Mouse (Mus musculus) frontal cortex, postnatal 25 days (tissue): ENCODE data around the gene Adamts2.

Experiments used
- DNase-seq, 2 experiments: peaks; one replicate each; pipeline ENCODE4 v3.0.0; 2022; ENCODE audit warnings: low spot score in 2 of 2

Adamts2 gene

DNA sequence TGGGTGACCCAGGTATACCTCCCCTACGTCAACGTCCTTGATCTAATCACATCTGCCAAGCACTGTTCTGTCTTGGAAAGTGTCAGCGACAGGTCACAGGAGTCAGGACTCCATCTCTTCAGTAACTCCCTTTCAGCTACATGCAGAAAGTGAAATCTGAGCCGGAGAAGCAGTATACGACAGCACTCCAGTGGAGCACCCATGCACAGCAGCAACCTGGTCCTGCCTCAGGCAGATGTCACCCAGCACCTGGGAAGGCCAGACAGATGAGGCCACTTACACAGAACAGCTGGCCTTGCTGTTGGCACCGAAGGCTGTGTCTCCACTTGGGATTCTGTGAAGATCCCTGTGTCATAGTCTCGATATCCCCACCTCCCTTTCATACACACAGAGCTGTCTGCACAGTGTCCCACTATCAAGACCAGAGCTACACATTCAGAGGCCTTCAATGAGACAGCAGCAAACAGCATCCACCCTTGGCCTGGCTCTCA is 70.0 kb downstream of the Adamts2 start:
- DNase-seq, result no peak

DNA sequence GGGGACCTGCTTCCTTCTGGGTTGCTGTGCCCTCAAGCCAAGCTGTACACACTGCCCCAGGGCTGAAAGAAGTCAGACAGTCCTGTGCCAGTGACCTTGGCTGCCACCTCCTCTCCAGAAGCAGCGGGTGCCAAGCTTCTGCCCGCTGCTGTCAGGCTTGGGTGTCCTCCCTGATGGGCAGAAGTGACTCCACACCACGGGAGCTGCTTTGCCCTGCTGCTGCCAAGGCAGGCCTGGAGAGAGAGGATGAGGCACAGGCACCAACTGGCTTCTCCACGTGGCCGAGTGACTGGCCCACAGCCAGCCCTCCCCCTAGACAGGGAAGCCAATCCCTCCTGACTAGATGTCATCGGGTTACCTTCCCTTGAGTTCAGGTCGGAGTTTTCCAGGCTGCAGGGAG is 71.0 kb downstream of the Adamts2 start:
- DNase-seq, result no peak

DNA sequence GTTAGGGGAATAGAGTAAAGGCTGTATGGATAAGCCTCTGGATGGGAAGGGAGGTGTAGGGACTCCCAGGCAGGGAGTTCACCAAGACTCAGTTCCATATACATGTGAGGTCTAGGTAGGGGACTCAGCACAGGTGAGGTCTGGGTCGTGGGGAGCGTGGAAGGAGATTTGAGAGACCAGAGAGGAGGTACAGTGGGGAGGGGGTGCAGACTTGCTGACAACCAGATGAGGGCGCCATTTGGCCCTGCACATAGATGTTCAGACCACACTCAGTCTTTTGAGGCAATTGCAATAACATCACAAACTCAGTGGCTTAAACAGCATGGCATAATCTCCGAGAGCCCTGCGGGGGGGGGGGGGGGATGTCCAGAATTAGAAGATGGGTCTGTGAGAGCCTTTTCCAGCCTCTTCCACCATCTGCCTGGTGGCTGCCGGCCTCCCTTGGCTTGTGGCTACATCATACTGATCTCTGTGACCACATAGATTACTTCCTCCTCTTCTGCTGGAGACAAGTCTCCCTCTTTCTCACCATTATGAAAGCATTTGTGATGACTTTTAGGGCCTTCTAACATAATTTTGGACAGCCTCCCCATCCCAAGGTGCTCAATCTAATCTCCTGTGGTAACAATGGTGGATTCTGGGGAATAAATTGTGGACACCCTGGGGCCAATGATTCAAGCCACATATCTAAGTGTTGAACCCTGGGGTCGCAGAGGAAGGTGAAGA is 71.8 kb downstream of the Adamts2 start:
- DNase-seq, result no peak

DNA sequence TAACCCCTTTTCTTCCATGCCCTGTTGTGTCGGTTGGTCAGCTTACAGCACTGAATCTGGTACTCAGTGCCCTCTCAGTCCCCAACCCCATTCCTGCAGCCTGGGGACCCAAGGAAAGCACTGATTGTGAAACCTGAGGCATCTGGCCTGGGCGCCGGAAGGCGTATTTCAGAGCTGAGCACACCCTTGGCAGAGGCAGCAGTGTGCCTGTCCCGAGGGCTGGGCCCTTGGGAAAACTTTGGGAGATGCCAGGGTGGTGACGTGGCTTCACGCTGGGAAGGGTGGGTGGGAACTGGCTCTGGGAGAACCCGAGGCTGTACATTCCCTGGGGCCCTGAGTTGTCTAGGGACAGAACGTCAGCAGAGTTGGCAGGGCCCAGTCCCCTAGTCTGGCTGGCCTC is 72.5 kb downstream of the Adamts2 start:
- no peak for DNase-seq

DNA sequence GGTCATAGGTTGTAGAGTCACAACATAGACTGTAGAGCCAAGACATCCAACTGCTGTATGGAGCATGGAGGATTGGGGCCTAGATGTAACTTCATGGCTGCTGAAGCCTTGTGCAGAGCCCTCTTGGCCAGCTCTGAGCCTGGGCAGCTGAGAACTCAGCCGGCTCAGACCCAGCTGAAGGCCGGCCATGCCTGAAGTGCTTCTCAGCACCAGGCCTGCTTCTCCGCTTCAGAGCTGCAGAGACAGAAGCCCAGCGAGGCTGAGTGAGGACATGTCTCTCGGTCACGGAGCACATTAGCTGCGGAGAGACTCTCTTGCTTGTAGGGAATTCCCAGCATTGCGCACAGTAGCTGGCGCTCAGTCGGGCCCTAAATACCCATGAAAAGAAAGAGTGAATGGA is 76.8 kb downstream of the Adamts2 start:
- DNase-seq, result no peak

DNA sequence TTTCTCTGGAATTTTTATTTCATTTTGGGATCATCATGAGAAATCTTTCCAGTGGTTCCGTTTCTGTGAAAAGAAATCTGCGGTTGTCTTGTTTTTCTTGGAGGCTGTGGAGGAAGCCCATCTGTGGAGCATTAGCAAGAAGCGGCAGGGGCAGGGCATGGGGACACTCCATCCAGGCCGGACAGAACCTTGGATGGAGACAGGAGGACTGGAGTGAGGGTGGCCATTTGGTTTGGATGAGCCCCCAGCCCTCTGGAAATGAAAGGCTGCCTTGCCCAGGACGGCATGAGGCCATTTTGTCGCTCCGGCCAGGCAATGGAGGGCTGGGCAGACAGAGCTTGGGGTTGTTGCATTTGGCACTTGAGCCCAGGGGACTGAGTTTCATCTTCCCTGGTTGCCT is 80.1 kb downstream of the Adamts2 start:
- DNase-seq, result no peak

DNA sequence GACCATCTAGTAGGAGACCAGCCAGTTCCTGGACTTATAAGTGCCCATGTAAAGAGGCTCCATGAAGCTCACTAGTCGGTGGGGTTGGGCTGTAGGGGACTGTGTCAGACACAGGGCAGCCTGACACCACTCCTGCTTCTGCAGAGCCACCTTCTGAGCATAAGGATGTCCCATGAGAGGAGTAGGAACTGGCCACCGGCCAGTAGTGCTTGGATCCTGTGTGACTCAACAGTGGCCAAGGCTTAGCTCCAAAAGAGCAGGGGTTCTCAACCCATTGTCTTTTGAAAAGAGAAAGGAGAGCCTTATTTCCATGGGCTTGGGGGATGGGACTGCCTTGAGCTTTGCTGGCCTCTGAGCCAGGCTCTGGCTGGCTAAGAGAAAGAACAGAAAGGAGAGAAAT is 81.9 kb downstream of the Adamts2 start:
- DNase-seq, result no peak

DNA sequence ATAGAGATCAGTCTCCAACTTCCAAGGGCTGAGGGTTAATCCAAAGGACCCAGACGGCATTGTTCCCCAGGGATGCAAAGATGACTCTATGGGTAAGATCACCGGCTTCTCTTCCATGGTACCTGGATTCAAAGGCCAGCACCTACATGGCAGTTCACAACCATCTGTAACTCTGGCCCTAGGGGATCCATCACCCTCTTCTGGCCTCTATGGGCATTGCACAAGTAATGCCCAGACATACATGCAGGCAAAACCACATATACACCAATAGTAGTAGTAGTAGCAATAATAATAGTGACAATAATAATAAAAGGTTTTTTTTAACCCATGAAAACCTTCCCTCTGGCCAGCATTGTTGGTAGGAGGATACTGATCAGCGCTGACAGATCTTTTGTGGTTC is 86.7 kb downstream of the Adamts2 start:
- no peak for DNase-seq

DNA sequence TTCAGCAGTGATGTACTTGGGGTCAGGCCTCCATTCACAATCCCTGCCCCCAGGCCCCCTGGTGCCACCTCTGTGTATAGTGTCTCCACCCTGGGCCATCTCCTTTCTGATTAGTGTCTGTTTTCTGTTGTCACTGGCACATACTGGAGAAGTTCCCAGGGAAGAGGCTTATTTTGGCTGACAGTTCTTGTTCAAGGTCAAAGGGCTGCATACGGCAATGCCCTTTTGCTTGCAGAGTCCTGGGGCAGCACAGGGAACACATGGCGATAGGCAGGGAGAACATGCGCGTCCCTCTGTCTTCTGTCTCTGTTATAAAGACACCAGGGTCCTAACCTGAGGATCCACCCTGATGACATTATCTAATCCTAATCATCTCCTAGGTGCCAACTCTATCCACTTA is 87.8 kb downstream of the Adamts2 start:
- no peak for DNase-seq

DNA sequence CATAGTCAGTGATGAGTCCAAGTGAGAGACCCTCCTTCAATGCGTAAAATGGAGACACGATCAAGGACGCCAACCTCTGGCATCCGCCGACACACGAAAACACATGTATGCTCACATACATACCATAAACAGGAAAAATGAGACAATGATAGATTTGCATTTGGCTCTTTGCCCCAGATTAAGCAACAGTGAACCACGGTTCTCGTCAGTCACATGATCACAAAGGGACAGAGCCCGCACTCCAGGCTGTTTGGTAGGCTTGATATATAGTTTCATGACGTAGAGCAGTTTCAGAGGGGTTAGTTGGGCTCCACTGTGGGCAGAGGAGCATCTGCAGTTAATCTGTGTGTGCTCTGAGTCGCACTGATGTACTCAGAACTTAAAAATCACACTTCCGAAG is 98.1 kb downstream of the Adamts2 start:
- DNase-seq, result no peak

DNA sequence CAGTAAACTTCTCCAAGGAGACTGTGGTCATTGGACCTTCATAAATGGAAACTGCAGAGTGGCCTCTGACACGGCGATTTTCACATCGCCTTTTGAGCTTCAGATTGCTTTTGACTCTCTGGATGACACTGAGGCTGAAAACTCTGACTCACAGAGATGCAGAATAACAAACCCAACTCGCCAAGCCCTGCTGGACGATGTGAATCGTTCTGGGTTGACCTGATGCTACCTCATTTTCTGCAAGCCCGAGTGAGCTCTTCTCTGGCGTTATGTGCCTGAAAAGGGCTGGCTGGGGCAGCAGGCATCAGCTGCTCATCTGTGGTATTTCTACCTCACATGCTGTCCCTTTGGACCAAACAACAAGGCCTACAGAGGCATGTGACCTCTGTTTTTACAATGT is 98.6 kb downstream of the Adamts2 start:
- DNase-seq, result no peak

DNA sequence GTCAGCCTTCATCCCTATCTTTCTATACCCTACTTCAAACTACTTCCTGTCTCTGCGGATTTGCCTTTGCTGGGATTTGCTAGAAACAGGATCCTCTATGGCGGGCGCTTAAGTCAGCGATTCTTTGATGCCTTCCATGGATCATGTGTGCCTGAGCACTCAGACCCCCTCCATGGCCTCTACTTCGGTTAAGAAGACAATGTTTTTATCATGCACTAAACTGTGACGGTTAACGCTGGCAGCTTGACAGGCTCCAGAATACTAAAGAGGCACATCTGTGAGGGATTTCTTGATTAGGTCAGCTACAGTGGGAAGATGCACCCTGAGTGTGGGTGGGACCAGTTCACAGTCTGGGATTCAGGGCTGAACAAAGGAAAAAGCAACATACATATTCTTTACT is 101.5 kb downstream of the Adamts2 start:
- DNase-seq, result no peak

DNA sequence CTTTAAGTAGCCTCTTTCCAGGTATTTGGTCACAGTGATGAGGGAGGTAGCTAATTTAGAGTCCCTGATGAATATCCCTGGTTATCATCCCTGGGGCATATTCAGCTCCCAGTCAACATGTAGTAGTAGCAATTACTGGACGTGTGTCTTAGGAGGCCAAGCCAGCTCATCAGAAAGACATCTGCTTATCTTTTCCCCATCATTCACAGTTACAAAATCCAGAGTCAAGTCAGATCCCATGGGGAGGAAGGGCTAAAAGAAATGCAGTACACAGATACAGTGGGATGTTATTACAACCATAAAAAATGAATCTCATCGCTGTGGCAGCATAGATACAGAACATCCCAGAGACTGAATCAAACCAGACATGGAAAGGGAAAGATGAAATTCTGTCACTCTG is 102.6 kb downstream of the Adamts2 start:
- no peak for DNase-seq

DNA sequence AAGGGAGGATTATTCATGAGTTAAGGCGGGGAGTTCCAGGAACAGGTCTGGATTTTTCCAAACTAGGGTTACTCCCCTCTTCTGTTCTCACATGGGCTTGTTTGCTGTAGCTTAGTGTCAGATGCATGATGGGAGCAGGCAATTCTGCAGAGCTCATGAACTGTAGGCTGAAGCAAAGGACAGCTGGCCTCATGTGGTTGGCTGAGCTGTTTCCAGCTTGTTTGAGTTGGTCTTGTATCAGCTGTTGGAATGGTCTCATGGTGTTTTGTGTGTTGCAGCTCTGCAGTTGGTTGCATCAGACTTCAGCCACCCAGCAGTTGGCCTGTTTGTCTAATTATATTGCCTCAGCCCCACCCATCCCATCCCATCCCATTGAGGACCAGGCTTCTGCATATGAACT is 105.4 kb downstream of the Adamts2 start:
- DNase-seq, result no peak

DNA sequence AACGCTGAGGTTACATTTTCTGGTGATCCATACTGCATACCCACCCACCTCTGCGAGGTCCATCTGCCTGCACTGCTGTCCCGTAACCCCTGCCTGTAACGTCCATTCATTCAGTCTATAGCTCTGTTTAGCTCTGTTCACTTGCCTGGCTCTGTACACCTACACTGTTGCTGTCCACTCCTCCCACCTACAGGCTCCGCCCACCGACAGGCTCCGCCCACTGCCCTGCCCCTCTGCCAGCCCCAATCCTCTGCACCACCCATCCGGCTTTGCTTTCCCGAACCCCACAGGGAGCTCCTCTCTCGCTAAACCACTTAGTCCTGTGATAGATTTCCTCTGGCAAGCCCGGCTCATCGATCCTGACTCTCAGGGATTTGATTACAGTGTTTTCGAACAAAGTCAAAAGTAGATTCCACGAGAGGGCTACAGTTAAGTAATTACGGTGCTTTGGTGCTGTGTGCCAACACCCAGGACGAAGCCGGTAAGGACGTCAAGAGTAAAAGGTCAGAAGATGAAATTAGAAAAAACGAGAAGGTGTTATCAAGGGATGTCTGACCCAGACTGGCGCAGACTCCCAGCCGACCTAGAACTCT is 111.8 kb downstream of the Adamts2 start:
- DNase-seq, result no peak

DNA sequence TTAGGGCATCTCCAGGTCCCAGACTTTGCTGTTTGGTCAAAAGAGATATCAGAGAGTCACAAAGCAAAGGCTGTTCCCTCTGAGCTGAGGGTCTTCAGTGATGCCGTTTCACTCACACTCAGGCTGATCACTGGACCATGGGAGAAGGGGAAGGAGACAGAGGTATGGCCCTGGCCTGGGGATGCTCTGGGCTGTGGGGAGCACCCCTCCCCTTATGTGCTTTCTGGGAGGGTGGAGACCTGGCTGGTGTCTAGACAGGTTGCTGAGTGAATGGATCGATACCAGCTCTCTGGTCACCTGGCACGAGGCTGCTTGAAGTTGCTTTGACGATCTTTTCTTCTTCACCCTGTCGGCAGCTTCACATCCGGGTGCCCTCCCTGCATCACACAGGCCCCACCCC is 113.2 kb downstream of the Adamts2 start:
- DNase-seq, result no peak

DNA sequence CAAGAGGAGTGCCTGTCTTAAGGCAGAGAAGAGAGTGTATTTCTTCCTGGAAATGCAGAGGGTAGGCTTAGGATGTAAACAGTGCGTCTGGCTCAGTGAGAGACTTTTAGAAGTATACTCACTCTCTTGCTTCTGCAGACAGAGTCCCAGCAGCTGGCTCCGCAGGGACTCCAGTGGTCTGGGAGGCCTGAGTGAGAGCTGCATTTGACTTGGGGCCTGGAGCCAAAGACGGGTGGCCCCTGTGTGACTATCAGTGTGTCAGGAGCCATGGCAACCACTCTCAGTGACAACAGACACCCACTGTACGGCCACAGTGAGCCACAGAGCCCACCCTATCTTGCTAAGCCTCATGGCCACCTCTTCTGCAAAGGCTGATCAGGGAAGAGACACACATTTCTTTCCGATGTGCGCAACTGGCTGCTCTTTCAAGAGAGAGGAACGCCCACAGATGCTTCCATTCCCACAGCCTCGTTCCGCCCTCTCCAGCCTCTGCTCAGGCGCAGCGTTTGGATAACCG is 115.6 kb downstream of the Adamts2 start:
- DNase-seq, result no peak

DNA sequence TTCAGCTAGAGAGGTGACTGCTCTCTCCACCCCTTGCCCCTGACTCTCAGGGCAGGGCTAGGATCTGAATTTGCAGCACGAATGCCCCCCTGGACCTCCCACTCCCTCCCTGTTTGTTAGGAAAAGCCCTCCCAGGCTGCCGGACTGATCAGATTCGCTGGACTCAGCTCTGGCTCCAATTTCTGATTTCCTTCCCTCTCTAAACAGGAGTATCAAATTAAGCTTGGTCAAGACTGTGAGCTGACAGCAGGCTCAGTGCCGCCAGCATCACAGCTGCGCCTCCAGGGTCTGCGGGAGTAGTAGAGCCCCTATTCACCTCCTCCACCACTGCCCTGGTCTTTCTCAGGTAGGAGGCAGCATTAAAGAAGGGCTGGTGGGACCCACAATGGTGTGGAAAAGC is 117.0 kb downstream of the Adamts2 start:
- DNase-seq, result no peak

DNA sequence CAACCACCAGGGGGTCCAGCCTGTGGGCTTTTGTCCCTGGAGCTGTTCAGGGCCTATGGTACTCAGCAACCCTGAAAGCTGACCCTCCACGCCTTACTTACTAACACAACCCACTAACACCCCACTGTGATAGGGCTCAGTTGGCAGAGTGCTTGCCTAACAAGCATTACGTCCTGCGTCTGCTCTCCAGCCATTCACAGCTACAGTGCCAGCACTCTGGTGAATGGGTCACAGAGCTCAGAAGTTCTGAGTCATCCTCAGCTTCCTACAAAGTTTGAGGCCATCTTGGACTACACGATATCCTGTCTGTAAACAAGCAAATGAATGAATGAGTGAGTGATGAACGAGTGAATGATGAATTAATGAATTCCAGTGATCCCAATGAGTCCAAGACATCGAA is 118.5 kb downstream of the Adamts2 start:
- DNase-seq, result no peak

DNA sequence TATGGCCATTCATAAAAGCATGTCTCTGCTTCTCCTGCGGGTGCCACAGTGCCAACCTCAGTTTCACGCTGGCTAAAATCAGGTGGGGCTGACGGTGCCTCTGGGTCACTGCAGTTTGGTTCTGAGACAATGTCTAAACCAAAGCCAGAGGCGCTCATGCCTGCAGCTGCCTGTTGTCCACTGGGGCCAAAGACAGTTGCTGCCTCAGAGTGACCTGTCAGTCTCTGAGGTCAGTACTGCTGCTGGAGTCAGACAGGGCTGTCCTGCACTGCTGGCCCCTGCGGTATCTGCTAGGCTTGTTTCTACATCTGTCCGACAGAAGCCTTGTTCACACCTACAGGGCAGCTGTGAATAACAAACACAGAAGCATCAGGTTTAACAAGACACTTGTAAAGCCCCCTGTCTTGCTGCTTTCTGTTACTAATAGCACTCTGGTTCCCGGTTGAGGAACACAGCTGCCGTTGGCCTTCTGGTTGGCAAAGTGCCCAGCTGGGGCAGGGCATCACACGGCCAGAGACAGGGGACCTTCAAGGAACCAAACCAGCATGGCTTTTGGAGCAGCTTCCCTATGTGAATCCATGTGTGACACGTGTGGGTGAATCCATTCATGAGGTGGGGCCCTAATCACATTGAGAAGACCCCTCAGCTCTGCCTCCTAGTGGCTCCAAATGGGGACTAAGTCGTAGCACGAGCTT is 119.1 kb downstream of the Adamts2 start:
- no peak for DNase-seq

DNA sequence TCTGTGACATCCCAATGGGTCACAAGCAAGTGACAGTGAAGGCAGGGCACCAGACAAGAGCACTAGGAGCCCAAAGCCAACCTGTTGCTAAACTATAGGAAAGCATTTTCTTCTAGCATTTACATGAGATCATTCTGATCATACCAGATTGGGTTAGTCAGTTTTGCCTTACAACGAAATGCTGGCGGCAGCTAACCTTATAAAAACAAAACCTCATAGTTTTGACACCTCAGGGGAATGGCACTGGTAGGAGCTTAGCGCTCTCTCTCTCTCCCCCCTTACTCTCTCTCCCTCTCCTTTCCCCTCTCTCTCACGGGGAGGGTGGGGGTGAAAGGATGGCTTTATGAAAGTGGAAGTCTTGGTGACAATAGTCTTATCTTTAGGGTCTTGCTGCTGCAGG is 123.7 kb downstream of the Adamts2 start:
- DNase-seq, result no peak

DNA sequence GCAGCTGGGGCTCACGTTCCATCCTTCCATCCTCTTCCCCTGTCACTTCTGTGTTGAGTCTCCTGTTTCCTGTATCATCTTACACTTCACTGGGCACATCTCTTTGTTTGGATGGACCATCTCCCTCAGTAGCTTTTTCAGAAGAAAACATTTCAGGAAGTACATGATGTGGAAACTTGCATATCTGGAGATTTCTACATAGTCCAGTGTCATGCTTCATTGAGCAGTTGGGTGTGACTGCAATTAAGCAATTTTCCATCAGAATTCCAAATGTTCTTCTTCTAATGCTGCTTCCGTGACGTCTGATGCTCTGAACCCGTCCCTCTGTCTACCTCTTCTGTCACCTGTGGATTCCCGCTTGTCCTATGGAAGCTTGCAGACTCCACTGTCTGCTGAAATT is 124.2 kb downstream of the Adamts2 start:
- no peak for DNase-seq

DNA sequence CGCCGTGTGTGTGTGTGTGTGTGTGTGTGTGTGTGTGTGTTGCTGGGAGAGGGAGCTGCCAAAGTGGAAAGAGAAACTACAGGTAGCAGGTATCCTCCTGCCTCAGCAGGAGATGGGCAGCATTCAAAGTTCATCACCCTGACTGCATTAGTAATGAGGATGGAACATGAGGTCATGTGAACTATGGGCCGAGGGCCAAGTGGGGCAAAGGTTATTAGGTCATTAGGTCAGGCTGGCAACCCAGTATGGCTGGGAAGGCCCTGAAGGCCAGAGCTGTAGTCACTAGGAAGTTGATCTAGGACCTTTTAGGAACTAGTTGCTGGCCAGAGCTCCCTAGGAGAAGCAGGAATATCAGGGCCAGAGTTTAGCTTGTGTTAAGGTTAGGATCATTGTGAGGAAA is 131.3 kb downstream of the Adamts2 start:
- DNase-seq, result no peak
